Comparison of ENCODE assay signal across 8 mouse cellular contexts in genomic region chr10:128890383-128891295, GRCm38 (mm10). TPM values are rescaled to one million over a fixed set of nuclear protein-coding genes. Genes with fewer than 3 reads are reported as not detected.
DNase-seq lines count a peak whose midpoint lies in the region; ATAC-seq lines count a peak whose summit lies in the region.

No protein-coding gene starts in this region.

- peak overlapping the region; percentile 89 for H3K9ac ChIP-seq in forebrain, embryonic 11.5 days (ENCODE audit: low read length)
- H3K9ac ChIP-seq in limb, embryonic 13.5 days, result peak overlapping the region; percentile 88
- H3K9ac ChIP-seq in neural tube, embryonic 15.5 days (replicated peaks), result peak overlapping the region; percentile 85

- no peaks in the 10 kb centered on the region for H3K9me3 ChIP-seq in forebrain, embryonic 11.5 days (ENCODE audit: control insufficient read depth, low read length)
- H3K9me3 ChIP-seq in limb, embryonic 13.5 days, result no peaks in the 10 kb centered on the region
- no peaks in the 10 kb centered on the region for H3K9me3 ChIP-seq in neural tube, embryonic 15.5 days (replicated peaks)

- peak; percentile 45 to 46 for DNase-seq in cerebellum, postnatal 10 days
- DNase-seq in cerebellum, adult 9-11 months, result no peak
- DNase-seq in CD4-positive, CD25-positive, alpha-beta regulatory T cell, adult 2 months (ENCODE audit: low read depth, low spot score), result peak; percentile 42
- DNase-seq in forebrain, embryonic 11.5 days (ENCODE audit: low spot score), result no peak
- DNase-seq in cerebellum, adult 11-12 months, result no peak

- H3K27me3 ChIP-seq in forebrain, embryonic 11.5 days (ENCODE audit: control insufficient read depth, insufficient read depth, low read length), result no peaks in the 10 kb centered on the region; the same call in 1 of the 2 replicates
- no peaks in the 10 kb centered on the region for H3K27me3 ChIP-seq in limb, embryonic 13.5 days
- 0 out of 2 replicates have a peak, but pooled peaks cover under 1% of the 10 kb centered on the region for H3K27me3 ChIP-seq in neural tube, embryonic 15.5 days (replicated peaks)

- no peaks in the 10 kb centered on the region; the same call in 1 of the 2 replicates for H3K36me3 ChIP-seq in forebrain, embryonic 11.5 days (ENCODE audit: control insufficient read depth, insufficient read depth, low read length)
- H3K36me3 ChIP-seq in limb, embryonic 13.5 days, result peaks cover 24% of the 10 kb centered on the region
- peaks cover 17% of the 10 kb centered on the region for H3K36me3 ChIP-seq in neural tube, embryonic 15.5 days

- no peak for ATAC-seq in forebrain, embryonic 11.5 days (replicated peaks; ENCODE audit: low FRiP score)
- ATAC-seq in limb, embryonic 13.5 days (ENCODE audit: low FRiP score, low read depth), result peak; percentile 7; the same call in 1 of the 2 replicates
- peak; percentile 29 for ATAC-seq in neural tube, embryonic 15.5 days (ENCODE audit: low FRiP score)
- no peak for ATAC-seq in monocyte, adult 5-6 weeks (replicated peaks; ENCODE audit: insufficient number of reproducible peaks, low FRiP score, low TSS enrichment, poor library complexity, severe bottlenecking)

- peaks cover 15% of the 10 kb centered on the region for H3K4me1 ChIP-seq in forebrain, embryonic 11.5 days (replicated peaks; ENCODE audit: control insufficient read depth, insufficient read depth, low read length)
- peaks cover 39% of the 10 kb centered on the region for H3K4me1 ChIP-seq in limb, embryonic 13.5 days
- peaks cover 50% of the 10 kb centered on the region for H3K4me1 ChIP-seq in neural tube, embryonic 15.5 days

- 1% methylated on average over 40 of the region's 40 CpGs for WGBS in forebrain, embryonic 11.5 days
- under 1% methylated on average over 39 of the region's 40 CpGs for WGBS in limb, embryonic 13.5 days
- WGBS in neural tube, embryonic 15.5 days, result under 1% methylated on average over 40 of the region's 40 CpGs

- peak overlapping the region; percentile 79 for H3K4me3 ChIP-seq in forebrain, embryonic 11.5 days (ENCODE audit: low read depth, low read length)
- H3K4me3 ChIP-seq in limb, embryonic 13.5 days, result peak overlapping the region; percentile 63
- H3K4me3 ChIP-seq in neural tube, embryonic 15.5 days (replicated peaks), result peak overlapping the region; percentile 68

- peak overlapping the region; percentile 84 for H3K27ac ChIP-seq in forebrain, embryonic 11.5 days (ENCODE audit: low read depth, low read length)
- peak overlapping the region; percentile 95 for H3K27ac ChIP-seq in limb, embryonic 13.5 days
- H3K27ac ChIP-seq in neural tube, embryonic 15.5 days (replicated peaks), result peak overlapping the region; percentile 95

- peak overlapping the region; percentile 87 for H3K4me2 ChIP-seq in forebrain, embryonic 11.5 days (ENCODE audit: low read depth, low read length, severe bottlenecking)
- H3K4me2 ChIP-seq in limb, embryonic 13.5 days (replicated peaks), result peak overlapping the region; percentile 85
- peak overlapping the region; percentile 84 for H3K4me2 ChIP-seq in neural tube, embryonic 15.5 days

RNA-seq across cellular contexts. Expression of gene Gdf11, which starts 0.9 kb away (rescaled TPM):
- 10.5 and 11.7 TPM in 2 replicates for polyA plus RNA-seq in forebrain, embryonic 11.5 days (2014; fragmentation: Nextera tagmentation; extraction: Ambion mirVana)
- polyA plus RNA-seq in limb, embryonic 13.5 days (2015; fragmentation: Nextera tagmentation; extraction: Ambion mirVana), result 12.5 and 13.1 TPM in 2 replicates
- polyA plus RNA-seq in neural tube, embryonic 15.5 days (2015; fragmentation: Nextera tagmentation; extraction: Ambion mirVana), result 6.8 and 9.0 TPM in 2 replicates
- 0.57 to 3.8 TPM (median 1.8 TPM) in 3 replicates for total RNA-seq in monocyte, adult 5-6 weeks (2017)

RNA-seq across cellular contexts. Expression of gene Cd63, which starts 10.2 kb away (rescaled TPM):
- polyA plus RNA-seq in forebrain, embryonic 11.5 days (2014; fragmentation: Nextera tagmentation; extraction: Ambion mirVana), result 144 and 151 TPM in 2 replicates
- 820 and 839 TPM in 2 replicates for polyA plus RNA-seq in limb, embryonic 13.5 days (2015; fragmentation: Nextera tagmentation; extraction: Ambion mirVana)
- polyA plus RNA-seq in neural tube, embryonic 15.5 days (2015; fragmentation: Nextera tagmentation; extraction: Ambion mirVana), result 254 and 295 TPM in 2 replicates
- total RNA-seq in monocyte, adult 5-6 weeks (2017), result 12.1 to 26.5 TPM (median 22.9 TPM) in 3 replicates

RNA-seq across cellular contexts. Expression of gene Rdh5, which starts 32.0 kb away (rescaled TPM):
- polyA plus RNA-seq in forebrain, embryonic 11.5 days (2014; fragmentation: Nextera tagmentation; extraction: Ambion mirVana), result 12.3 and 12.6 TPM in 2 replicates
- polyA plus RNA-seq in limb, embryonic 13.5 days (2015; fragmentation: Nextera tagmentation; extraction: Ambion mirVana), result 12.2 and 12.9 TPM in 2 replicates
- 15.7 and 19.8 TPM in 2 replicates for polyA plus RNA-seq in neural tube, embryonic 15.5 days (2015; fragmentation: Nextera tagmentation; extraction: Ambion mirVana)
- total RNA-seq in monocyte, adult 5-6 weeks (2017), result 1.5 to 7.6 TPM in 2 of 3 replicates, not detected in the other

RNA-seq across cellular contexts. Expression of gene Bloc1s1, which starts 33.2 kb away (rescaled TPM):
- 191 and 202 TPM in 2 replicates for polyA plus RNA-seq in forebrain, embryonic 11.5 days (2014; fragmentation: Nextera tagmentation; extraction: Ambion mirVana)
- polyA plus RNA-seq in limb, embryonic 13.5 days (2015; fragmentation: Nextera tagmentation; extraction: Ambion mirVana), result 225 and 240 TPM in 2 replicates
- polyA plus RNA-seq in neural tube, embryonic 15.5 days (2015; fragmentation: Nextera tagmentation; extraction: Ambion mirVana), result 248 and 265 TPM in 2 replicates
- total RNA-seq in monocyte, adult 5-6 weeks (2017), result 110 to 127 TPM (median 111 TPM) in 3 replicates

RNA-seq across cellular contexts. Expression of gene Itga7, which starts 43.0 kb away (rescaled TPM):
- polyA plus RNA-seq in forebrain, embryonic 11.5 days (2014; fragmentation: Nextera tagmentation; extraction: Ambion mirVana), result 0.65 and 0.69 TPM in 2 replicates
- 4.8 and 5.5 TPM in 2 replicates for polyA plus RNA-seq in limb, embryonic 13.5 days (2015; fragmentation: Nextera tagmentation; extraction: Ambion mirVana)
- 7.2 and 8.8 TPM in 2 replicates for polyA plus RNA-seq in neural tube, embryonic 15.5 days (2015; fragmentation: Nextera tagmentation; extraction: Ambion mirVana)
- total RNA-seq in monocyte, adult 5-6 weeks (2017), result 0.19 to 0.53 TPM in 2 of 3 replicates, not detected in the other

Comparison
In these comparisons a context has a peak if more than half of its experiments do, and no peak if none do; other contexts are left out.
1. DNase-seq: peak in cerebellum, postnatal 10 days (2 of 2) and CD4-positive, CD25-positive, alpha-beta regulatory T cell, adult 2 months (single experiment); none in cerebellum, adult 9-11 months (single experiment), forebrain, embryonic 11.5 days (single experiment) and cerebellum, adult 11-12 months (single experiment).
2. ATAC-seq: peak in limb, embryonic 13.5 days (single experiment) and neural tube, embryonic 15.5 days (single experiment); none in forebrain, embryonic 11.5 days (single experiment) and monocyte, adult 5-6 weeks (single experiment).
3. Peak in every context shown above with its lines, with median percentiles within 50 percentile points of each other: H3K27ac ChIP-seq, H3K4me2 ChIP-seq, H3K4me3 ChIP-seq and H3K9ac ChIP-seq.